Mouse (Mus musculus) cerebellum, adult 2 months (tissue): ENCODE data around the gene Hist1h2bp.
"Not testable (repeated sequence)": the region's sequence is repeated elsewhere in the genome, so short reads cannot be mapped to it uniquely, and the experiment has no call there.

Source experiments
- CTCF ChIP-seq: fragments of 200-500 bp; IDR thresholded peaks from 2 replicates; pipeline ENCODE4 v1.5.1; 2011; ENCODE audit warnings: low read depth, mild to moderate bottlenecking, control low read depth, low read length, moderate library complexity, borderline replicate concordance; ENCODE audit not compliant: insufficient read depth
- POLR2A ChIP-seq: fragments of 200-500 bp; IDR thresholded peaks from 2 replicates; pipeline ENCODE4 v1.6.1; 2011; ENCODE audit warnings: low read length, control low read depth, borderline replicate concordance; ENCODE audit not compliant: insufficient read depth

GRCm38 (mm10) chr13:21753524-21754285 lies 33.6 kb upstream of the Hist1h2bp start, which contains the start of the genes Hist1h2ak and Hist1h2bn:
- TF ChIP-seq POLR2A = 0 out of 2 replicates have a peak, but pooled peaks have one; percentile 39
- TF ChIP-seq CTCF = not testable (repeated sequence)
